Mouse (Mus musculus): ENCODE results near the gene Rmnd1. TPM values are rescaled to one million over a fixed set of nuclear protein-coding genes. Genes with fewer than 3 reads are reported as not detected.

Rmnd1 gene
- total RNA-seq, 2 experiments from 2014 or later, result 38.5 to 42.1 TPM

DNA sequence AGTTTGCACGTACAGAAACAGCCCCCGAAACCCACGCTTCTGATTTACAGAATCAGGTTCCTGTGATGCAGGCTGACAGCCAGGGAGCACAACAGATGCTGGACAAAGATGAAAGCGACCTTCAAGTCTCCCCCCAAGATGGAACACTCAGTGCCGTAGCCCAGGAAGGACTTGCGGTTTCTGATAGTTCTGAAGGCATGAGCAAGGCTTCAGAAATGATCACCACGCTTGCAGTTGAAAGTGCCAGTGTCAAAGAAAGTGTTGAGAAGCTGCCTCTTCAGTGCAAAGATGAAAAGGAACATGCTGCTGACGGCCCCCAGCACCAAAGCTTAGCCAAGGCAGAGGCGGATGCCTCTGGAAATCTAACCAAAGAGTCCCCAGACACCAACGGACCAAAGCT is 74.8 kb downstream of the Rmnd1 start:
- DNase-seq, result no peak
- intact Hi-C loops (cut with DNase I), result no loop called here

DNA sequence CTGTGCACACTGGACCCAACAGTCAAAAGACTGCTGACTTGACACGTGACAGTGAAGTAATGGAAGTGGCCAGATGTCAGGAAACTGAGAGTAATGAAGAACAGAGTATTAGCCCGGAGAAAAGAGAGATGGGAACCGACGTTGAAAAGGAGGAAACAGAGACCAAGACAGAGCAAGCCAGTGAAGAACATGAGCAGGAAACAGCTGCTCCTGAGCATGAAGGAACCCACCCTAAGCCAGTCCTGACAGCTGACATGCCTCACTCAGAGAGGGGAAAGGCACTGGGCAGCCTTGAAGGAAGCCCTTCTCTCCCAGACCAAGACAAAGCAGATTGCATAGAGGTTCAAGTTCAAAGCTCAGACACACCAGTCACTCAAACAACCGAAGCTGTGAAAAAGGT is 75.5 kb downstream of the Rmnd1 start:
- intact Hi-C loops (cut with DNase I), result no loop called here
- no peak for DNase-seq

GRCm38 (mm10) chr10:4355882-4356451 is 76.2 kb downstream of the Rmnd1 start:
- intact Hi-C loops (cut with DNase I), result no loop called here
- DNase-seq, result no peak

GRCm38 (mm10) chr10:4354371-4355260 is 77.6 kb downstream of the Rmnd1 start:
- intact Hi-C loops (cut with DNase I), result no loop called here

More at GRCm38 (mm10) chr10:4354371-4355260, 77.6 kb downstream of the Rmnd1 start:
- peak; percentile 41 for DNase-seq

Other genes with a start within 250 kb of the Rmnd1 start
- gene Akap12, start 166.0 kb downstream of the Rmnd1 start, total RNA-seq (2021), result 1 to 10 TPM; 8.1 to 8.2 TPM
- 1 to 10 TPM; 5.1 to 6.3 TPM for gene Zbtb2, start 44.3 kb downstream of the Rmnd1 start, total RNA-seq (2021)
- gene Armt1, start 79 bp upstream of the Rmnd1 start, total RNA-seq (2021), result 10 to 100 TPM; 10.8 to 11.5 TPM
- under 1 TPM; 0.27 to 0.59 TPM for gene Ccdc170, start 50.1 kb upstream of the Rmnd1 start, total RNA-seq (2021)
- 10 to 100 TPM; 28.7 to 32.2 TPM for gene Esr1, start 179.2 kb upstream of the Rmnd1 start, total RNA-seq (2021)